Mouse (Mus musculus) C2C12 (cell line): ENCODE results near the gene Reep6.

Source experiments
- MAX ChIP-seq: IDR thresholded peaks from one replicate; pipeline ENCODE4 v1.6.1; 2011; ENCODE audit warnings: mild to moderate bottlenecking, control low read depth
- MYOG ChIP-seq: IDR thresholded peaks from one replicate; pipeline ENCODE4 v1.6.1; 2011; ENCODE audit not compliant: control insufficient read depth, insufficient read length; ENCODE audit errors: extremely low read depth

DNA sequence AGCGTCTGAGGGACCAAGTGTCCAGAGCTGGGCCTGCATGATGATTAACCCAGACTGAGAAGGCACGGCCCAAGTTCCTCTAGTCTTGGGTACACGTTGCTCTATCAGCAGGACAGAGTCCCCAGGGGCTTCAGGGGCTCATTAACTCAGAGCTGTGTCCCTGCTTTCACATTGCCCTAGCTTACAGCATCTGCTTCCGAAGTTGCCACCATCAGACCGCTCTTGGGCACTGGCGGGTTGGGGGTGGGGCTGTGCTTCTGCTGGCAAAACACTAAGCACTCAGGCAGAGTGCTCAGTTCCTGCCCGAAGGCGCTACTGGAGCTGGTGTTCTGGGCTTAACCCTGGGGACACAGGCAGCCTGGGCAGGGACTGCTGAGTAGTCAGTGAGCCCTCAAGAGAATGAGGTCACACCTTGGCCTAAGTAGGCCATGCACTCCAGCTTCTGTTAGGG is 47.8 kb upstream of the Reep6 start:
- no peak for TF ChIP-seq MAX
- TF ChIP-seq MYOG = no peak
